Mouse (Mus musculus): ENCODE results near the gene Ndufs4.

Gene Ndufs4

GRCm38 (mm10) chr13:114388211-114388965, at the start of gene Ndufs4:
TSS of gene Ndufs4 (minus strand) at chr13:114388258.
- DNase-seq (ENCODE audit: low spot score), result no peak

DNA sequence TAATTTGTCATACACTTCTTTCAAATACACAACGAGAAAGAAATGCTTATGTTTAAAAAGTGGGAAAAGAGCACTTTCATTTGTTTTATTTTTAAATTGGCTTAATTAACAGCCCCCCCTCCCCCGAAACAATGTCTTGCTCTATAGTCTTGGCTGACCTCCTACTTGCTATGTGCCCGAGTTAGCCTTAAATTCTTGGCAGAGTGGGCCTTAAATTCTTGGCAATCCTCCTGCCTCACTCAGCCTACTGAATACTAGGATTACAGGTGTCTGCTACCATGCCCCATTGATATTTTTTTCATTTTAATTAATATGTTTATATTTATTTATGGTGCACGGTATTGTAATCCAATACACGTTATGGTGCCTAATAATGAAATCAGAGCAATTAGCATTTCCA, 44.4 kb upstream of the Ndufs4 start:
- DNase-seq (ENCODE audit: low spot score), result no peak

DNA sequence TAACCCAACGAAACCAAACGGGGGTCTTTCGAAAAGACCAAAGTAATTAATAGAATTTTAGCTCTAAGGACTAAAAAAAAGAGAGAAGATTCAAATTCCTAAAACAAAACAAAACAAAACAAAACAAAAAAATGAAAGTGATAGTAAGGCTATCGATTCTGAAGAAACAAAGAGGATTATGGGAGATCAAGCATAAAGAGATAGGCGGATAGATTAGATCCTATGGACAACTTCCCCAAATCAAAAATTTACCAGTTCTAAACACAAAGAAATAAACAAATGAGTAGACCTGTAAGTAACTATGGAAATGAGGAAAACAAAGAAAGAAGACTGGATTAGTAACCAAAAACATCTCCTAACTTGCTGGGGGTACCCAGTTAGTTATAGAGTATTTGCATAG, 37.2 kb upstream of the Ndufs4 start:
- no peak for DNase-seq (ENCODE audit: low spot score)

- DNase-seq (ENCODE audit: low spot score), result no peak
Measured at GRCm38 (mm10) chr13:114420235-114420634, 32.2 kb upstream of the Ndufs4 start.

DNA sequence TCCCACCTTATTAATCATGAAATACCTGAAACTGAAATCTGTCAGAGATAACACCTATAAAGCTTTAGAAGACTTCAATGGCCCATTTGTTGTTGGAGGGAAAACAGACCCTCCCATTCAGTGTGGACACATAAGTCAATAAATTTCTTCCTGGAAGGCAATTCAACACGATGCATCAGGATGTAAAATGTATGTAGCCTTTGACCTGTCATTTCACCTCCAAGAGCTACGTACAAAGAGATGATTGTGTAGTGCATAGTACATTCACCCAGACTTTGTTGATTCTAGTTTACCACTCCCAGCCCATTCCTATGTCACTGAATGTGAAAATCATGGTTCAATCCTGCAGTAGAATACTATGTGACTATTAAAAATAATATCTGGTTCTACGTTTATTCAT, 31.3 kb upstream of the Ndufs4 start:
- no peak for DNase-seq (ENCODE audit: low spot score)

- no peak for DNase-seq (ENCODE audit: low spot score)
Measured at GRCm38 (mm10) chr13:114412326-114412725, 24.3 kb upstream of the Ndufs4 start.

- no peak for DNase-seq (ENCODE audit: low spot score)
Measured at GRCm38 (mm10) chr13:114406866-114407265, 18.8 kb upstream of the Ndufs4 start.

DNA sequence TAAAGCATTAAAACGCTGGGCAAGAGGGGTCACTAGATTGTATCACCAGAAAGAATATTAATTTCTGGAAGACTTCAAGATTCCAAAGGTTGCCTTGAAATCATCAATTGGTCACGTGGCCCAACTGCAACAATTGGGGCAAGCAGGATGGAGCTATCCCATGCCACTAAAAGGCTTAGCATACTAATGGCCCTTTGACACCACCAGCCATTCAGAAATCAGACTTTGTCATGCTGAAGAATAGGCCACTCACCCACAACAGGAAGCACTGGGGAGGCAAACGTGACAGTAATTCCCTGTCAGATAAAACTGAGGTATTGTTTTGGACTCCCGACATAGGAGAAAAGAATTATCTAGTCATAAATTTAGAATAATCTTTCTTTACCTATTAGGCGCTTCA, 18.4 kb upstream of the Ndufs4 start:
- DNase-seq (ENCODE audit: low spot score), result no peak

GRCm38 (mm10) chr13:114405100-114405715, 17.1 kb upstream of the Ndufs4 start:
- no peak for DNase-seq (ENCODE audit: low spot score)

GRCm38 (mm10) chr13:114398906-114399305, 10.8 kb upstream of the Ndufs4 start:
- DNase-seq (ENCODE audit: low spot score), result no peak

- no peak for DNase-seq (ENCODE audit: low spot score)
Measured at GRCm38 (mm10) chr13:114397281-114397680, 9.2 kb upstream of the Ndufs4 start.

GRCm38 (mm10) chr13:114396863-114397262, 8.8 kb upstream of the Ndufs4 start:
- no peak for DNase-seq (ENCODE audit: low spot score)

GRCm38 (mm10) chr13:114394784-114395183, 6.7 kb upstream of the Ndufs4 start:
- DNase-seq (ENCODE audit: low spot score), result no peak

DNA sequence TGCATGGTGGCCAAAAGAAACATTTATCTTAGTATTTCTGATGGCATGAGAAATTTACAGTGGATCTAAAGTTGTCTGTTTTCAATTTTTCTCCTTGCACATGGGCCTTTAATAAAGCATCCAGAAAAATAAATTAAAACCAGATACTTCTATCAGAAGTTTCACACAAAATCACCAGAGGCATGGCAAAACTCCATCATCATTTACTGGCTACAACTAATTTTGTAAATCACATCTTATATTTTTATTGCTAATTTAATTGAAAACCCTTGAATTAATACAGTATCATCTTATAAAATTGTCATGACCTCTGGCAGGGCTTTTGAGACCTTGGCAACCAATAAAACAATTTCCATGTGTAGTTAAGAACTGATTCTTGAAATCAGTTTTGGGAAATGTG, 4.4 kb upstream of the Ndufs4 start:
- no peak for DNase-seq (ENCODE audit: low spot score)

GRCm38 (mm10) chr13:114387521-114388171, 412 bp downstream of the Ndufs4 start:
- peak; percentile 96 for DNase-seq (ENCODE audit: low spot score)

GRCm38 (mm10) chr13:114387074-114387487, 977 bp downstream of the Ndufs4 start:
- DNase-seq (ENCODE audit: low spot score), result no peak

- no peak for DNase-seq (ENCODE audit: low spot score)
Measured at GRCm38 (mm10) chr13:114376511-114376910, 11.5 kb downstream of the Ndufs4 start.

- DNase-seq (ENCODE audit: low spot score), result no peak
Measured at GRCm38 (mm10) chr13:114362086-114362485, 26.0 kb downstream of the Ndufs4 start.

DNA sequence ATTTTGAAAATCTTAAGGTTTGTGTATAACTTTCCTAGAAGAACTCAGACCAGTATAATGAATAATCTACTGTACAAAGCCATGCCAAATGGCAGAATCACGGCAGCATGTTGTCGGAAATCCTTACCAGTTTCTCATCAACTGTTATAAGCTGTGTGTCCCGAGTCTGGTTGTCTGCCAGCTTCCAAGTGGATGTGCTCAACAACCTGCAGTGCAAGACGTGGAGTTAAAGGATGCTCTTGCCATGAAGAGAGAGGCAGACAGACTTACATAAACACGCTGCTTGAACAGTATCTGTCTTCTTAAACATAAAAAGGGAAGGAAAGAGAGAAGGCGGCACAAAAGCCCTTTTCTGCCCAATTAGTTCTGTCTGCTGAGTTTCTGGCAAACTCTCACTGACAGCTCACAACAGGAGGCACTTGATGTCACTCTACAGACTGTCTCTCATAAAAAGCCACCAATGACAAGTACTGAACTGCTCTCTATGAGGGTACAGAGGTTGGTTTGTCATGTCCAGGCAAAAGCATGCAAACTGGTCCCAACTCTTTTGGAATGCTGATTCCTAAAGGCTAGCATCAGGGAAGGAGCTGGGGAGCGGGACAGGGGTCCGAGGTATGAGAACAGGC, 36.6 kb downstream of the Ndufs4 start:
- no peak for DNase-seq (ENCODE audit: low spot score)

GRCm38 (mm10) chr13:114344979-114345712, 42.9 kb downstream of the Ndufs4 start:
- DNase-seq (ENCODE audit: low spot score), result no peak

GRCm38 (mm10) chr13:114344220-114344973, 43.7 kb downstream of the Ndufs4 start:
- DNase-seq (ENCODE audit: low spot score), result no peak

All from ovary, postnatal 10 days (tissue).